Mouse (Mus musculus): ENCODE data around the gene Casc3.

GRCm38 (mm10) chr11:98794469-98795014, 10.2 kb upstream of the Casc3 start:
- TF ChIP-seq POLR2A (IDR thresholded peaks at IDR 0.05; ENCODE audit: control insufficient read depth, extremely low read depth, insufficient read depth, low read length, poor library complexity) (no peak), CTCF (IDR thresholded peaks at IDR 0.05; ENCODE audit: borderline replicate concordance, control insufficient read depth, extremely low read depth, insufficient read depth, low read length, poor library complexity) (no peak)

Measured in thymus, adult 2 months (tissue).